Mouse (Mus musculus): ENCODE measurements at regions not wholly inside any gene's neighbourhood (a gene's known extent, or its start where the extent isn't known, plus 50 kb on each side); places are given as distances from the start of the nearest gene placed in this dataset.

GRCm38 (mm10) chr13:97408414-97409290 is 167.7 kb downstream of the Enc1 start:
- TF ChIP-seq POLR2A (IDR thresholded peaks at IDR 0.05; ENCODE audit: low read depth, low read length) = no peak
- TF ChIP-seq CTCF (IDR thresholded peaks at IDR 0.05; ENCODE audit: extremely low read depth, insufficient read depth, insufficient read length, insufficient replicate concordance) = no peak
